27 mouse cellular contexts compared by ENCODE assay signal in the genomic region with DNA sequence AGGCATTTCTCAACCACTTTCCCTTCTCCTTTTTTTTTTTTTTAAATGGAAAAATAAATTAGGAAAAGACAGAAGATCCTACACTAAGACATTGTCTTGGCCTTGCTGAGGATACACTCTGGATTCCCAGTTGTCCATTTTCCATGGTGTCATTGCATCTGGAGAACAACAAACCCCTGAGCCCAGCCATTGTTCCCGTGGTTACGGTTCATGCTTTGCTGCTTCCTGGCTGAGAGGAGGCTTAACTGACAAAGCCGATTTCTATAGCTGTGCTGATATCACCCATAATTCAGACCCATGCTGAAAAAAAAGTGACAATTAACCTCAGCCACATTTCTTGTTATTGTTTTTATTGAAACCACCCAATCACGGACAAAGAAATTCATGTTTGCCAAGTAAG.
A peak's percentile ranks its signal among the peaks of the same experiment; 100 is the strongest.
DNase-seq lines count a peak whose midpoint lies in the region; ATAC-seq and TF ChIP-seq lines count a peak whose summit lies in the region.
"Had no signal": no experiment of that assay in that cellular context is flagged by ENCODE, and none has a peak within 500 bp of the region (broad histone marks: within the 10 kb centered on the region; RNA-seq: fewer than 3 reads in every experiment).

No protein-coding gene starts in this region.

- peak; percentile 26 for DNase-seq in kidney, postnatal 0 days (ENCODE audit: low spot score)
- DNase-seq in kidney, postnatal 14 days: no peak
- DNase-seq in Muller cell, postnatal 12 days (ENCODE audit: inconsistent ontology term): peak; percentile 48
- DNase-seq in NIH3T3 (ENCODE audit: low read depth): peak; percentile 16
- peak; percentile 62 for DNase-seq in retina, embryonic 14.5 days (ENCODE audit: low spot score)
- no peak for DNase-seq in cerebellum, postnatal 25 days
- DNase-seq: adrenal gland, postnatal 10 days; B cell, adult 2 months; cerebellum, adult 11 months; cerebellum, adult 9-10 months; gastrocnemius, postnatal 10 days; heart, postnatal 14 days; kidney, adult 8-10 months; kidney, postnatal 10 days; liver, postnatal 0 days; lung, postnatal 36 days; thymus, adult 2 months; thymus, postnatal 4 days had no signal

- no peak for TF ChIP-seq CTCF in kidney, postnatal 0 days (IDR thresholded peaks at IDR 0.05; ENCODE audit: low read depth)

- no peak overlapping the region for H3K9ac ChIP-seq in kidney, postnatal 0 days (ENCODE audit: low read depth, low read length)
- H3K9ac ChIP-seq: embryonic facial prominence, embryonic 12.5 days; hindbrain, embryonic 12.5 days; limb, embryonic 13.5 days; liver, embryonic 12.5 days; liver, postnatal 0 days; midbrain, embryonic 15.5 days; neural tube, embryonic 12.5 days had no signal

- H3K27ac ChIP-seq in kidney, postnatal 0 days: no peak overlapping the region
- H3K27ac ChIP-seq: embryonic facial prominence, embryonic 12.5 days; hindbrain, embryonic 12.5 days; limb, embryonic 13.5 days; liver, embryonic 12.5 days; midbrain, embryonic 15.5 days; neural tube, embryonic 12.5 days had no signal

- H3K4me3 ChIP-seq in kidney, postnatal 0 days (replicated peaks; ENCODE audit: low read depth, low read length): no peak overlapping the region
- H3K4me3 ChIP-seq: embryonic facial prominence, embryonic 12.5 days; hindbrain, embryonic 12.5 days; limb, embryonic 13.5 days; liver, embryonic 12.5 days; midbrain, embryonic 15.5 days; myocyte; neural tube, embryonic 12.5 days had no signal

- H3K4me1 ChIP-seq in kidney, postnatal 0 days (replicated peaks; ENCODE audit: insufficient read depth, low read length): no peaks in the 10 kb centered on the region
- H3K4me1 ChIP-seq: embryonic facial prominence, embryonic 12.5 days; hindbrain, embryonic 12.5 days; midbrain, embryonic 15.5 days; neural tube, embryonic 12.5 days had no signal

- ATAC-seq in kidney, postnatal 0 days (replicated peaks; ENCODE audit: low FRiP score, low read depth): no peak
- ATAC-seq: forebrain, embryonic 16.5 days; intestine, embryonic 16.5 days; liver, embryonic 12.5 days; liver, postnatal 0 days; midbrain, embryonic 15.5 days had no signal

- H3K9me3 ChIP-seq in kidney, postnatal 0 days (replicated peaks; ENCODE audit: low read length): no peaks in the 10 kb centered on the region
- H3K9me3 ChIP-seq: embryonic facial prominence, embryonic 12.5 days; hindbrain, embryonic 12.5 days; limb, embryonic 13.5 days; liver, embryonic 12.5 days; midbrain, embryonic 15.5 days; neural tube, embryonic 12.5 days had no signal

- H3K27me3 ChIP-seq in kidney, postnatal 0 days (ENCODE audit: insufficient read depth, low read length): no peaks in the 10 kb centered on the region
- H3K27me3 ChIP-seq: embryonic facial prominence, embryonic 12.5 days; hindbrain, embryonic 12.5 days; limb, embryonic 13.5 days; liver, embryonic 12.5 days; midbrain, embryonic 15.5 days; neural tube, embryonic 12.5 days had no signal

- no peak overlapping the region for H3K4me2 ChIP-seq in kidney, postnatal 0 days (ENCODE audit: low read length)
- H3K4me2 ChIP-seq: embryonic facial prominence, embryonic 12.5 days; hindbrain, embryonic 12.5 days; limb, embryonic 13.5 days; liver, embryonic 12.5 days; midbrain, embryonic 15.5 days; neural tube, embryonic 12.5 days had no signal

- whole genome bisulfite sequencing in kidney, postnatal 0 days: 33% methylated on average over 4 of the region's 4 CpGs

- H3K36me3 ChIP-seq in kidney, postnatal 0 days (ENCODE audit: insufficient read depth, low read length): no peaks in the 10 kb centered on the region
- H3K36me3 ChIP-seq: embryonic facial prominence, embryonic 12.5 days; hindbrain, embryonic 12.5 days; limb, embryonic 13.5 days; liver, embryonic 12.5 days; midbrain, embryonic 15.5 days; neural tube, embryonic 12.5 days had no signal

Comparison
In these comparisons a context has a peak if more than half of its experiments do, and no peak if none do; other contexts are left out.
1. DNase-seq: peak in kidney, postnatal 0 days (single experiment), Muller cell, postnatal 12 days (single experiment), NIH3T3 (single experiment) and retina, embryonic 14.5 days (single experiment); none in kidney, postnatal 14 days (single experiment) and cerebellum, postnatal 25 days (0 of 2).